Mouse (Mus musculus): ENCODE measurements around the gene Zscan2.

Gene Zscan2

DNA sequence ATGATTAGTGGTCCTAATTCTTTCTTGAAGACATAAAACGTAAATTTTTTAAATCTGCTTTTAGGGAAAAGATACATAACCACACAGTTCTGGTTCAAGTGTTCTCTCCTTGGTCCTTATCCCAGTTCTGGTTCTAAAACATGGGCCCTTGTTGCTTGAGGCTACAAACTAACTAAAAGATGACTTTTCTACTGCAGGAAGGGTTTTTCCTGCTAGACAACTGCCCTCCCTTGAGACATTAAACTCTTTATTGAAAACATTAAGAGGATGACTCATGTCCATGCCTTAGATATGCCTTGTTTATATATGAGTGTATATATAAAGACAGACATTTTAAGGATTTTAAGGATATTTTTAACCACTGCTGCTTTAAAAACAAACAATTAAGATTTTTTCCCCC is 17.5 kb upstream of the Zscan2 start:
- CTCF ChIA-PET: no interaction called here

DNA sequence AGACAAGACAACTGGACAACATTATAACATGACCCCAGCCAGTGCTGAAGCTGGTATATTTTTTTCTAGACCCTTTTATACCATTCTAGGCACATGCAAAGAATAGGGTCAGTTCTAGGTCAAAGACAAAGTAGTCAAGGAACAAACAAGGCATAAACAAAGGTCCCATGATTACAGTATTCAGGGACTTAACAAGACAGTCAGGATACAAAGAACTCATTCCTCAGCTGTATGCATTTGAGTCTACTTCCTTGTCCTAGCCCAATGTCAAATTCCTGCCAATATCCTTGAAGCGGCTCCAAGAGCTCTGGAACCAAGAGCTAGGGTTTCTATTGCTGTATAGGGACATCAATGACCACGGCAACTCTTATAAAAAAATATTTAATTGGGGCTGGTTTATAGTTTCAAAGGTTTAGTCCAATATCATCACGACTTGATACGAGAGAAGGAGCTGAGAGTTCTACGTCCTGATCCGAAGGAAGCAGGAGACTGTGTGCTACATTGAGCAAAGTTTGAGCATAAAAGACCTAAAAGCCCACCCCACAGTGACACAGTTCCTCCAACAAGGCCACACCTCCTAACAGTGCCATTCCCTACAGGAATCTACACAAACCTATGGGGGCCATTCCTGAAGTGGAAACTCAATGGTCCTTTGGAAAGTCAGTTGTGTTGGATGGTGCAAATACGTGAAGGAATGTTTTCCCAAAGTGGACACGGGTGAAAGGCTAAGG is 16.6 kb upstream of the Zscan2 start:
- CTCF ChIA-PET: interaction anchor here (0.5 kb wide), 1 partner anchor 28 kb away, joined by 3 read pairs; no protein-coding TSS in a partner anchor

DNA sequence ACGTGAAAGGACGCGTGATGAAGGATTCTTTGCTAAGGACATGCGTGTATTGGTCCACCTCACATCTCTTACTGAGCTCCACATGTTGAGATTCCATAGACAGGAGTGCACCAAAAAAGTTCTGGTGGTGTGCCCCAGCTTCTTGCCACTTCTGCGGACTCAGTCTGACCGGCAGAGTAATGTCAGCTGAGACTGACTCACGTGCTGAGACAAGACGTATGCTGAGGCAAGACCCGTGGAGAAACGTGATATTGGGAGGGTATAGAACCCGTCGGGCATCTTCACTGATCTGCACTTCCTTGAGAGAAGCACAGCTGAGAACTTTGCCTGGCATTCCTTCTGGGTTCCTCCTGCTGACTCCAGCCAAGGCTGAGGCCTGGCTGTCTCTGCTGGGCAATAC is 16.0 kb upstream of the Zscan2 start:
- CTCF ChIA-PET: interaction anchor here (0.5 kb wide), 1 partner anchor 29 kb away, joined by 3 read pairs; no protein-coding TSS in a partner anchor

DNA sequence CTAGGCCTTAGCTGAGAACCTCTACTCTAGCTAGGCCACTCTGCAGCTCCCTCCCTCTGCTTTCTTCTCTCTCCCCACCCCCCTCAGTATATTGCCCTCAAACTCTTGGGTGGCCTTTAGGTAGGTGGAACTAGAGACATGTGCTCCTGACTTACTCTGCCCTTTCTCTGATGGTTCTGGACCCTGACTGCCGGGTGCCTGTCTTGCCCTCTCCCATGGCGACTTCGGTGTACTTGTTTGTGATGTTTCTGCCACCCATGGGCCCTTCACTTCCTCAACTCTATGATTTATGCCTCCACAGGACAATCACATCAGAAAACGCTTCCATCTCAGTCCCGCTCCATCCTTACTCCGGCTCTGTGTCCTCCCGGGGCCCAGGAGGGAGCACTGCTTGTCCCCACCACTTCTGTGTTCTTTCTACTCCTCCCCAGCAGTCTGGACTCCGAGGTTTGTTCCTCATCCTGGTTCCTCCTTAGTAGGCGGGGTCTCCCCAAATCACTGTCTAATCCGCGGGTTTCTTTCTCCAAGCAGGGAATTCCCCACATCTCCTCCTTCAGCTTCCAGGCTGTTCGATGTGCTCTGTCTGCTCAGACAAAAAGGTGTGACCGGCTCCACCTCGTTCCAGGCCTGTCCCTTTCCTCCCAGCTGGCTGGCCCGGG is 15.0 kb upstream of the Zscan2 start:
- CTCF ChIA-PET: interaction anchor here (0.6 kb wide), 1 partner anchor 64 kb away, joined by 4 read pairs; no protein-coding TSS in a partner anchor

DNA sequence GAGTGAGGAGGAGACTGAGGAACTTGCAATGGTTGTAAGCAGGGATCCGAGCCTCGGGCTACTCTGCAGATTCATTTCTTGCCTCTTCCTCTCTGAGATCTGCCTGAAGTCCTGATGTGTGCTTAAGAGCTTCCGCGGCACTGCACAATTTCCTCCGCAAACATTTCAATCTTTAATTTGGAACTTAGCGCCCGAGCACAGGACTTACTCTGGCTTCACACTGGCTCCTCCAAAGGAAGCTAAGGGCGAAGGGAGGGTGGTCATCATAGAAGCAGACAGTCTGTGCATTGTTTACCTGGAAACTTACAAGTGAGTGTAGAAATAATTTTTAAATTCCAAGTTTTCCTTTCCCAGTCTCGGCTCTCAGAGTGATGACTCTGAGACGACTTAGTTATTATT is 14.4 kb upstream of the Zscan2 start:
- CTCF ChIA-PET: no interaction called here

DNA sequence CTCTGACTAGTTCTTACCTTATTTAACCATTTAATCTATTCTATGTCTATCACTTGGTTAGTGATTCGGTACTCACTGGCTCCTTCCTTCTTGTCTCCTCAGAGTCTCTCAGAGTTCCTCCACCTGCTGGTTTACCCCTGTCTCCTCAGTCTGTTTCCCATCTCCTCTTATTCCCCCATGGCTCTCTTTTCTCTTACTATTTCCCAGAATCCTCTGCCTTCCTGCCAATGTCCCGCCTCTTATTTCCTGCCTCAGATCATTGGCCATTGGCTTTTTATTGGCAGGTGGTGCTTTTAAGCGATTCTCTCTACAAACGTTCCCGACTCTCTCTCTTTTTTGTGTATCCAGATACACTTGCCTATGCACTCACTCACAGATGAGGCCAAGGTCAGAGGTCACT is 14.0 kb upstream of the Zscan2 start:
- CTCF ChIA-PET: no interaction called here

DNA sequence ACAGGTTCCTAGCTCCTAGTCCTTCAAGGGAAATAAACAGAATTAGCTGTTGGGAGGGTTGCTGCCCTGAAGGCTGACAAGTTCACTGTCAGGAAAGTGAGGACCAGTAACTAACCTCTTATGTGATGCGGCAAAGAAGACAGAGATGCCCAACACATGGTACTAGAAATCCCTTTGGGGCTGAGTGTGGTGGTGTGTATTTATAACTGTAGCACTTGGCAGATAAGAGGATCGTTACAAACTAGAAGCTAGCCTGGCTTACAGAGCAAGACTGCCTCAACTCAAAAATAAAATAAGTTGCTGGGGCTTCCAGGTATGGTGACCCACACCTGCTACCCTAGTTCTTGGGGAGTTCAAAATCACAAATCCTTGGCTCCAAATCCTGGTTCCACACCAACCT is 11.5 kb upstream of the Zscan2 start:
- CTCF ChIA-PET: interaction anchor here (0.5 to 1.0 kb wide), 5 partner anchors 39 to 755 kb away, joined by 3 to 4 read pairs (median 3); no protein-coding TSS in a partner anchor

DNA sequence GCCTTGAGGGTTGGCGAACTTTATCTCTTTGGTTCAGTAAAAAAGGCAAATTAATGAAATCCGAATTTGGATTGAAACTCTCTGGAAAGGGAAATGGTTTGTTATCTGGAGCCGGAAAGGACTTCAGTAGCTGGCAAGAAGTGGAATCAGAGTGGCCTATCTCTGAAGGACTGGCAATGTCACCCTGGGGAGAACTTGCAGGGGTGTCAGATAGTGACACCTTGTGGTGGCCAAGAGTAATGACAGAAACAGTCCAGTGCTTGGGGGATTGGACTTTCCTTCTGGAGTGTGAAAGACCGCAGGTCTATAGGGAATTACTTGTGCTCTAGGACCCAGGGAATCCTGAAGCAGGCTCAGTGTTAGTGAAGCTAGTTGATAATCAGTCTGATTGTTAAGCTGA is 11.0 kb upstream of the Zscan2 start:
- CTCF ChIA-PET: interaction anchor here (0.5 to 1.0 kb wide), 4 partner anchors 51 to 755 kb away, joined by 3 to 4 read pairs (median 3); no protein-coding TSS in a partner anchor

DNA sequence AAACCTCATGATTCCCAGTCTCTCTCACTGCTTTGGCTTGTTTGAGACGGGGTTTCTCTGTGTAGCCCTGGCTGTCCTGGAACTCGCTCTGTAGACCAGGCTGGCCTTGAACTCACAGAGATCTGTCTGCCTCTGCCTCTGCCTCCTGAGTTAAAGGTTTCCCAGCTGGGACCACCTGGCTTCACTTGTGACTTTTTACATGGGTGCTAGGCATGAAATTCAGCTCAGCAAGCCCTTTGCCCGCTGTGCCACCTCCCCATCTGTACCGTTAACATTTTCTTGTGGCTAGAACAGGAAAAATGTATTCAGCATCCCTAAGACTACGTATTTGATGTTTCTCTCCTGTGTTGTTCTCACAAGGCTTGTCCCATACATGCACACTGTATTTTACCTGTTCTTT is 10.2 kb upstream of the Zscan2 start:
- CTCF ChIA-PET: interaction anchor here (0.7 to 1.0 kb wide), 2 partner anchors 120 to 132 kb away, joined by 4 to 5 read pairs; no protein-coding TSS in a partner anchor

DNA sequence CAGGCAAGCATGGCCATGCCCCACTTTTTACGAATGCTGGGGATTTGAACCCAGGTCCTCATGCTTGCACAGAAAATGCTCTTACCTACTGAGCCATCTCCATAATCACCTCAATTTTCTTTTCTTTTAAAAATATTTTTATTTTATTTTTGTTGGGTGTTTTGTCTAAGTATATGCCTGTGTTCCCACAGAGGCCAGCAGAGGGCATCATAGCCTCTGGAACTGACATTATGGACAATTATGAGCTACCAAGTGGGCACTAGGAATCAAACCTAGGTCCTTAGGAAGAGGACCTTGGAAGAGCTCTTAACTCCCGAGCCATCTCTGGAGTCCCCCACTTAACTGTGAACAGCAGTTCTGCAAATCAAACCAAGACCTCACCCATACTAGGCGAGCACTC is 7.5 kb upstream of the Zscan2 start:
- CTCF ChIA-PET: interaction anchor here (0.6 kb wide), 1 partner anchor 11 kb away, joined by 8 read pairs; no protein-coding TSS in a partner anchor

DNA sequence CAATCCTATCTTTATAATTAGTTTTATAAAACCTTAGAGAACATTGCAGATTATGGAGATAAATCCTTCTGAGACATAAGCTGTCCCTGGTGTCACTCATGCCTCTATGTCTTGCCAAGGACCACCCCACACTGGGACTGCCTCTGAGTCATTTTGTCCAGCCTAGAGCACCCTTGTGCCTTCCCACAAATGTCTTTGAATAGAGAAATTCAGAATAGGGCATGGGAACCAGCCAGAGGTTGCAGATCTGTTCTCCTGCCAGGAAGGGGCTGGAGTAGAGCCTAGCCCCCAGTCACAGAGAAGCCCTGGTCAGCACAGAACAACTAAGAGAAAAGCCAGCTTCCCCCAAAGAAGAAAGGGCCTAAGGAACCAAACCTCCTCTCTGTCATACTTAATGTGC is 5.4 kb upstream of the Zscan2 start:
- CTCF ChIA-PET: interaction anchor here (0.6 to 0.7 kb wide), 2 partner anchors 55 to 132 kb away, joined by 5 to 6 read pairs; no protein-coding TSS in a partner anchor

DNA sequence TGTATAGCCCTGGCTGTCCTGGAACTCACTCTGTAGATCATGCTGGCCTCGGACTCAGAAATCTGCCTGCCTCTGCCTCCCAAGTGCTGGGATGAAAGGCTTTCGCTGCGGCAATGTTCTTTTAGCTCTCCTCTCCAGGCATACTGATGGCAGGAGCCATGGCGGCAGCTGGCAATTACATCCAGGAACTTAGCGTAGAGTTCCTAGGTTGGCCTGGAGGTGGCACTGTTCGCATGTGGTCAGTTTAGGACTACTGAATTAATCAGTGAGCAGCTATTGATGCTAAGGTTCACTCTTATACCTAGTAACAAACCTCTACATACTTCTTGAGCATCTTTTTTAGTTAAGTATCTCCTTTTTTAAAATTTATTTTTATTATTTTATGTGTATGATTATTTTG is 3.5 kb upstream of the Zscan2 start:
- CTCF ChIA-PET: interaction anchor here (0.7 to 1.0 kb wide), 2 partner anchors 175 to 203 kb away, joined by 3 to 4 read pairs; no protein-coding TSS in a partner anchor

DNA sequence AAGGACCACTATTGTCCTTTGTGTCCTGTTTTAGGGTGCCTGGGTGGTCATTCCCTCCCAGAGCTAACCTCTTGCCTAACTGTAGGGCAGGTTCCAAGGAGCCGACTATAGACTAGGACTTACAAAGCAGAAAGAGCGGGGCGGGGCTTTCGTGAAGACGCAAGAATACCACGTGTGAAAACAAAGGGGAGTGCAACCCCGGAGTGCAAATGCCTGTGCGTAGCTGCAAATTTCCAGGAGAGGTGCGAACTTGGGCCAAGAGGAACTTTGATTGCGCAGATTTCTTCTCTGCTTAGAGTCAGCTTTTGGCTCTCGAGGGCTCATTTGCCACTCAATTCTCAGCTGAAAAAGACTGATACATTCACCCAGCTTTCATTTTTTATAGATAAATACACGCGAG is 493 bp upstream of the Zscan2 start:
- CTCF ChIA-PET: interaction anchor here (0.6 to 0.8 kb wide), 3 partner anchors 27 to 165 kb away, joined by 3 to 7 read pairs (median 3); no protein-coding TSS in a partner anchor

DNA sequence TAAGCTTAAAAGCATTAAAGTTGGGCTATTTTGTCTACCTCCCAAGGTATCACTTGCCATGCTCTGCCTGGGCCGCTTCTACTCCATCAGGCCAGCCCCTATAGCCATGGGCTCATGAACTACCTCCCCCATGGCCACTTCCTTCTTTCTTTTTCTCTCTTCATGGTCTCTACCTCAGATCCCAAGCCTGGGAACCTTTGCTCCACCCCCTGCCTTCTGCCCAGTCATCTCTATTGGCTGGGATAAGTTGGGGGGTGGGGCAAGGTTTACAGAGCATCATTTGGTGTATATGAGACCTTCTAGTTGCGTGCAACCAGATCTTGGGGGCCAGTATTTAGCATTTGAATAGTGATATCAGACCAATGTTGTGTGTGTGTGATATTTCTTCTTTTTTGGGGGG is 1.8 kb downstream of the Zscan2 start:
- CTCF ChIA-PET: no interaction called here

DNA sequence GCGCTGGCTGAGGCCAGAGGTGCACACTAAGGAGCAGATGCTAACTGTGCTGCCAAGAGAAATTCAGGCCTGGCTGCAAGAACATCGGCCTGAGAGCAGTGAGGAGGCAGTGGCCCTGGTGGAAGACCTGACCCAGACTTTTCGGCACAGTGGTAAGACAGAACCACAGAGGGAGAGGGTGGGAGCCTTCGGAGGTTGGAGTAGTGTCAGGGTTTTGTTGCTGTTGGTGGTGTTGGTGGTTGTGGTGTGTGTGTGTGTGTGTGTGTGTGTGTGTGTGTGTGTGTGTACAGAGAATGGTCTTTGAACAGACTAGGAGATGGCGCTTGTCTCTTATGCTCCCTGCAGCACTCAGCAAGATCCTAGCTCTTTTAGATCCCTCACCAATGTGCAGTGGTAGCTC is 2.8 kb downstream of the Zscan2 start:
- CTCF ChIA-PET: interaction anchor here (0.7 kb wide), 1 partner anchor 10 kb away, joined by 8 read pairs; no protein-coding TSS in a partner anchor

DNA sequence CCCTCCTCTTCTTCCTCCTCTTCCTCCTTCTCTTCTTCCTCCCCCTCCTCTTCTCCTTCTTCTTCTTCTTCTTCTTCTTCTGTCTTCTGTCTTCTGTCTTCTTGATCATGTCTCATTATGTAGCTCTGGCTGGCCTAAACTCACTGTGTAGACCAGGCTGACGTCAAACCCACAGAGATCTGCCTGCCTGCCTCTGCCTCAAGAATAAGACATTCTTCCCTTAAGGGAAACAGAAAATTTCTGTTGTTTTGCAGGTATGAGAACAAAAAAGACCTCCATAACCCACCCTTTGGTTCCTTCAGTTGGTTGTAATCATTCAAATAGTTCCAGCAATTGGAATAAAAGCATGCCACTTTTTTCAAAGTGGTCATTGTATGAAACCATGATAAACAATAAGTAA is 3.4 kb downstream of the Zscan2 start:
- CTCF ChIA-PET: interaction anchor here (0.6 to 0.7 kb wide), 2 partner anchors 11 to 94 kb away, joined by 3 to 8 read pairs; no protein-coding TSS in a partner anchor

DNA sequence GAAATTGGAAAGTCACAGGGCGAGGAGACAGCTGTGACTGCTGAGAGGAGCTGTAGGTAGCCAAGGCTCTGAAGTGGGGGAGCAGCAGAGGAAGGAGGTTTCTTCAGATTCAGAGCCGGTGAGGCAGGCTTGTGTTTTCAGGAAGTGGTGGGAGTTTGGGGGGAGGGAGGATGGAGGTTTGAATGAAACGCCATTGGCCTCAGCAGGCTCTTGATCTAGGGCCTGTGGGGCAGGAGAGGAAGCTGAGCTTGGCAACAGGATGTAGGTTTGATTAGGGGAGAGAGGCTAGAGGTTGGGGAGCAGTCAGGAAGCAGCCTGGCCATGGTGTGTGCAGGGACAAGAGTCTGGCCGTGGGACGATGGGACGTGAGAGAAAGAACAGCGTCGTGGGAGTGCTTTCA is 4.1 kb downstream of the Zscan2 start:
- CTCF ChIA-PET: no interaction called here

DNA sequence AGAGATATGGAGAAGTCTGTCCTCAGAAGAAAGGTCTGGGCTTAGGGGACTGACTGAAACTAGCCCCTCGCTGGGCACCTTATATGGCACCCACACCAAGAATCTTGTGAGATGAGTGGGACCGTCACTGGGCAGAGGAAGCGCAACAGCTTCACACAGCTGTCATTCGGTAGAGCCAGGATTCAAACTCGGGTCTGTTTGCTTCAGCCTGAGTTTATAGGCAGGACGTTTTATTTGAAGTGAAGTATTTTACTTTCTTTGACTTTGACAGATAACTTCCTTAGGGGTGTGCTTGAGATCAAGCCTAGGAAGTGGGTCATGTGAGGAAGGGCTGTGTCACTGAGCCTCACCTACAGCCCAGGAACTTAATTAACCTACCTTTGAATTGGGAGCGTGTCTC is 4.8 kb downstream of the Zscan2 start:
- CTCF ChIA-PET: no interaction called here

DNA sequence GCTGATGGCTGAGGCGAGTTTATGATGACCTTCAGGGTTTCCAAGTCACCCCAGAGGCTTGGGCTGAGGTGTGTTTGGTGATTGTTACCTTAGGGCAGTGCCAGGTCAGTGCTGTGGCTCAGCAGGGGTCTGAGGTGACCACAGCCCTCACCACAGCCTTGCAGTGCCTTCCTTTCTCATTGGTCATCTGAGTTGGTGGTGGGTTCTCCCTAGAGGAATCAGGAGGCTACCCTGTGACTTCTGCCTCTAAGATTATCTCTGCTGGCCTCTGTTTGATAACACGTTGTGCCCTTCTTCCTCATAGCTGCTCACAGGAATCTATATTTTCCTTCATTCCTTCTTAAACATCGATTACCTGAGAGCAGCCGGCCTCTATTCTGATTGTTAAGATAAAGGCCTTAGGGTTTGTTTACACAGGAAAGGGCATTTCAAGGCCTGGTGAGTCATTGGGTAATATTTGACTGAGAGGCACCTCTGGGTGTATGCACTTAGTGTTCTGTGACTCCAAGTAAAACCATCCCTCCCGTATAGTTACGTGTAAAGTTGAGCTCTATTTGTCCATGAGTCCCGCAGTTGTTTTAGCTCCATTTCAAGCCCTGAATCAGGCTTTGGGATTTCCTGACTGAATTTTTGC is 5.9 kb downstream of the Zscan2 start:
- CTCF ChIA-PET: no interaction called here

DNA sequence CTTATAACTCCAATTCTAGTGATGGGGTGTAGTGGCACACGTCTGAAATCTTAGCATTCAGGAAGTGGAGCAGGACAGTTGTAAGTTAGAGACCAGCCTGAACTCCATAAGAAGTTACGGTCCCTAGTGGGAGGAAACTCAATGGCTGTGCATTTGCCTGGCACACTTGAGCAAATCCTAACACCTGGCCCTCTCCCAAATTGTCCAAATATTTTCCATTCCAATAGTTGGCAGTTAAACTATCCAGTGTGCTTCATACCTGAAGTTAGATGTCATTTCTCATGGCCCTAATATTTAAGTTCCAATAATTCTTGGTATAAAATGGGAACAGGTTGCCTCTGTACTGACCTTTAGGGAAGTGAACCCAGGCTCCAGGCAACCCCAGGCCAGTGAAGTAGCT is 8.0 kb downstream of the Zscan2 start:
- CTCF ChIA-PET: no interaction called here

DNA sequence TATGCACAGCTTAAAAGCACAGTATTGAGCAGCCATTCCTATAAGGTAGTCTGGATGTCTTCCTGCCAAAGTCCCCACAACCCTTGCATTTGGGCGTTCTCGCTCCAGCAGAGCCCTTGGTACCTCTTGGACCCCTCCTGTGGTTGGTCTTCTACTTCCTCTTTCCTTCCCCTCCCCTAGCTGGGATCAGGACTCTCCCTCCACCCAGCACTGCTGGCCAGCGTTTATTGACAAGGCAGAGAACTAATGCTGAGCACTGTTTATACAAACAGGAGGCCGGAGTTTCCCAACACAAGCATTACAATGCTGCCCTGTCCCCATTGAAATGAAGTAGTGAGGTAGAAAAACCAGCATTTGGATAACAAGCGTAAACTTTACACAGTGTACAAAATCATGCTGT is 12.3 kb downstream of the Zscan2 start:
- CTCF ChIA-PET: no interaction called here

DNA sequence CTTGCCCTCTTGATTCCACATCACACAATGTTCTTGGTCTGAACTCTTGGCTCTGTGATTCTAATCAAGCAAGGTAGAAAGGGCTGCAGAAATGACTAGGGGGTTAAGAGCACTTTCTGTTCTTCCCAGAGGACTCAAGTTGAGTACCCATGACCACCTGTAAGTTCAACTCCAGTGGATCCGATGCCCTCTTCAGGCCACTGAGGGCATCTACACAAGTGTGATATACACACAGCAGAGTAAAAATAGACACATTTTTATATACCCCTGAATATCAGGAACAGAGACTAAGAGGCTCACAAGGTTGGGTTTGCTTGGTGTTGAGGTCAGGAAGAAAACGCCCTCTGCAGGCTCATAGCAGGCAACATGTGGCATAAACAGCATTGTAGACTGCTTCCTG is 12.9 kb downstream of the Zscan2 start:
- CTCF ChIA-PET: no interaction called here
